Mouse (Mus musculus): ENCODE data around the gene Cdr2l. TPM values are rescaled to one million over a fixed set of nuclear protein-coding genes. Genes with fewer than 3 reads are reported as not detected.

Gene Cdr2l
- polyA plus RNA-seq, 1 experiment from 2014 or later: 15.2 TPM

DNA sequence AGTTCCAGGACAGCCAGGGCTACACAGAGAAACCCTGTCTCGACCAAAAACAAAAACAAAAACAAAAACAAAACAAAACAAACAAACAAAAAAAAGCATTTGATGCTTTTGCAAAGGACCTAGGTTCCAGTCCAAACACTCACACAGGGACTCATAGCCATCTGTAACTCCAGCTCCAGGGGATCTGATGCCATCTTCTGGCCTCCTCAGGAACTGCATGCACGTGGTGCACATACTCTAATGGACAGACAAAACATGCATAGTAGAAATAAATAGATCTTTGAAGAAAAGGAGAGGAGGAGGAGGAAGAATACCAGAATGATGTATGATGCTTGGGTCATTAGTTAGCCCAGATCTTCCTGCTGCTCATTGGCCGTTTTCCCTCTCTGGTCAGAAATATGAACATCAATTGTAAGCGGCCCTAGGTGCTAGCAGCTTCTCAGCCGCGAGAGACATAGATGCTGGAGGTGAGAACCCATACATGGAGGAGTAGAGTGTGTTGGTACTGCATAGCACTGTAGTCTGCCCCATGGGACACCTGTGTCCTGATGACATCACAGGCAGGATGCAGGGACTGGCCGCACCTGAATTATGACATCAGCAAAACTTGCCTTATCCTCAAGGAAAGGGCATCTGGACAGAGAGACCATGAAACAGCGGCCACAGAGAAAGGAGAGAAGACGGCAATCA is 58.3 kb downstream of the Cdr2l start, which contains the start of gene Trim80:
TSS of gene Trim80 (plus strand) at position 640 of the 690 bp plus-strand sequence.
- H3K4me1 ChIP-seq: peaks cover 21% of the 10 kb centered on the region
- no peak within 1 kb of the TSS for H3K4me3 ChIP-seq
- H3K9me3 ChIP-seq (replicated peaks): no peaks in the 10 kb centered on the region
- H3K27ac ChIP-seq: no peak within 1 kb of the TSS
- 93% methylated on average over 9 of the region's 9 CpGs for WGBS
- H3K27me3 ChIP-seq (ENCODE audit: low read depth, poor library complexity, severe bottlenecking): no peaks in the 10 kb centered on the region
- H3K36me3 ChIP-seq: no peaks in the 10 kb centered on the region
- DNase-seq (ENCODE audit: low spot score): no peak

GRCm38 (mm10) chr11:115441417-115441816 is 59.7 kb downstream of the Cdr2l start:
- WGBS: 50% methylated on average over 15 of the region's 15 CpGs
- H3K9me3 ChIP-seq (replicated peaks): no peaks in the 10 kb centered on the region
- no peaks in the 10 kb centered on the region for H3K36me3 ChIP-seq
- peaks cover 9% of the 10 kb centered on the region for H3K4me1 ChIP-seq
- H3K4me3 ChIP-seq: no peak overlapping the region
- no peak for DNase-seq (ENCODE audit: low spot score)
- H3K27me3 ChIP-seq (ENCODE audit: low read depth, poor library complexity, severe bottlenecking): no peaks in the 10 kb centered on the region
- no peak overlapping the region for H3K27ac ChIP-seq

Other genes with a start within 250 kb of the Cdr2l start
- 0.06 TPM in 1 of 2 replicates, not detected in the other for gene Cd300lf, start 247.9 kb upstream of the Cdr2l start, polyA plus RNA-seq (2016; fragmentation: Nextera tagmentation; extraction: Ambion mirVana)
- 30.7 and 32.2 TPM in 2 replicates for gene Slc9a3r1, start 218.6 kb upstream of the Cdr2l start, polyA plus RNA-seq (2016; fragmentation: Nextera tagmentation; extraction: Ambion mirVana)
- 9.1 and 9.8 TPM in 2 replicates for gene Tmem104, start 194.4 kb upstream of the Cdr2l start, polyA plus RNA-seq (2016; fragmentation: Nextera tagmentation; extraction: Ambion mirVana)
- 15.6 and 22.7 TPM in 2 replicates for gene Nat9, start 194.1 kb upstream of the Cdr2l start, polyA plus RNA-seq (2016; fragmentation: Nextera tagmentation; extraction: Ambion mirVana)
- 0.11 and 0.34 TPM in 2 replicates for gene Grin2c, start 114.7 kb upstream of the Cdr2l start, polyA plus RNA-seq (2016; fragmentation: Nextera tagmentation; extraction: Ambion mirVana)
- 18.2 and 19.3 TPM in 2 replicates for gene Fdxr, start 104.9 kb upstream of the Cdr2l start, polyA plus RNA-seq (2016; fragmentation: Nextera tagmentation; extraction: Ambion mirVana)
- 0.06 and 0.13 TPM in 2 replicates for gene Fads6, start 84.3 kb upstream of the Cdr2l start, polyA plus RNA-seq (2016; fragmentation: Nextera tagmentation; extraction: Ambion mirVana)
- gene Otop2, start 74.8 kb upstream of the Cdr2l start, polyA plus RNA-seq (2016; fragmentation: Nextera tagmentation; extraction: Ambion mirVana): not detected in 2 replicates
- not detected in 2 replicates for gene Ush1g, start 59.9 kb upstream of the Cdr2l start, polyA plus RNA-seq (2016; fragmentation: Nextera tagmentation; extraction: Ambion mirVana)
- not detected in 2 replicates for gene Otop3, start 47.2 kb upstream of the Cdr2l start, polyA plus RNA-seq (2016; fragmentation: Nextera tagmentation; extraction: Ambion mirVana)
- gene Hid1, start 14.2 kb upstream of the Cdr2l start, polyA plus RNA-seq (2016; fragmentation: Nextera tagmentation; extraction: Ambion mirVana): 2.8 and 2.9 TPM in 2 replicates
- 202 and 220 TPM in 2 replicates for gene Mrpl58, start 21.8 kb downstream of the Cdr2l start, polyA plus RNA-seq (2016; fragmentation: Nextera tagmentation; extraction: Ambion mirVana)
- 862 and 900 TPM in 2 replicates for gene Atp5h, start 38.0 kb downstream of the Cdr2l start, polyA plus RNA-seq (2016; fragmentation: Nextera tagmentation; extraction: Ambion mirVana)
- 13.6 and 18.3 TPM in 2 replicates for gene Kctd2, start 38.2 kb downstream of the Cdr2l start, polyA plus RNA-seq (2016; fragmentation: Nextera tagmentation; extraction: Ambion mirVana)
- 0.18 and 0.26 TPM in 2 replicates for gene Trim80, start 58.6 kb downstream of the Cdr2l start, polyA plus RNA-seq (2016; fragmentation: Nextera tagmentation; extraction: Ambion mirVana)
- gene Slc16a5, start 80.6 kb downstream of the Cdr2l start, polyA plus RNA-seq (2016; fragmentation: Nextera tagmentation; extraction: Ambion mirVana): 0.23 and 0.25 TPM in 2 replicates
- gene Armc7, start 93.8 kb downstream of the Cdr2l start, polyA plus RNA-seq (2016; fragmentation: Nextera tagmentation; extraction: Ambion mirVana): 7.0 and 9.9 TPM in 2 replicates
- 66.2 and 83.5 TPM in 2 replicates for gene Nt5c, start 109.9 kb downstream of the Cdr2l start, polyA plus RNA-seq (2016; fragmentation: Nextera tagmentation; extraction: Ambion mirVana)
- gene Jpt1, start 132.5 kb downstream of the Cdr2l start, polyA plus RNA-seq (2016; fragmentation: Nextera tagmentation; extraction: Ambion mirVana): 483 and 492 TPM in 2 replicates
- gene Sumo2, start 154.4 kb downstream of the Cdr2l start, polyA plus RNA-seq (2016; fragmentation: Nextera tagmentation; extraction: Ambion mirVana): 1,406 and 1,458 TPM in 2 replicates
- 257 and 275 TPM in 2 replicates for gene Nup85, start 182.5 kb downstream of the Cdr2l start, polyA plus RNA-seq (2016; fragmentation: Nextera tagmentation; extraction: Ambion mirVana)
- gene Mrps7, start 222.0 kb downstream of the Cdr2l start, polyA plus RNA-seq (2016; fragmentation: Nextera tagmentation; extraction: Ambion mirVana): 108 and 120 TPM in 2 replicates
- 30.8 and 34.9 TPM in 2 replicates for gene Gga3, start 222.1 kb downstream of the Cdr2l start, polyA plus RNA-seq (2016; fragmentation: Nextera tagmentation; extraction: Ambion mirVana)
- gene Mif4gd, start 231.1 kb downstream of the Cdr2l start, polyA plus RNA-seq (2016; fragmentation: Nextera tagmentation; extraction: Ambion mirVana): 16.2 and 18.2 TPM in 2 replicates
- gene Slc25a19, start 246.4 kb downstream of the Cdr2l start, polyA plus RNA-seq (2016; fragmentation: Nextera tagmentation; extraction: Ambion mirVana): 27.2 and 27.8 TPM in 2 replicates

All from limb, embryonic 10.5 days (tissue).